Mouse (Mus musculus) forebrain, embryonic 16.5 days (tissue): ENCODE measurements at regions not wholly inside any gene's neighbourhood (a gene's known extent, or its start where the extent isn't known, plus 50 kb on each side); places are given as distances from the start of the nearest gene placed in this dataset.

Source experiments
- ATAC-seq: fragments of 200-750 bp; cut with Nextera tagmentation; 2 replicates; pipeline ENCODE4 v1.8.0; 2017; ENCODE audit warnings: mild to moderate bottlenecking, moderate library complexity
- H3K27ac ChIP-seq: fragments of 300-500 bp; sonication (generic); 2 replicates; pipeline ENCODE4 v1.5.1; 2014; ENCODE audit warnings: low read length, control low read depth
- H3K27me3 ChIP-seq: fragments of 300-500 bp; sonication (generic); replicated peaks from 2 replicates; pipeline ENCODE4 v1.6.1; 2014; ENCODE audit warnings: low read length; ENCODE audit not compliant: control insufficient read depth, insufficient read depth
- H3K36me3 ChIP-seq: fragments of 300-500 bp; sonication (generic); 2 replicates; pipeline ENCODE4 v1.6.1; 2014; ENCODE audit not compliant: control insufficient read depth, insufficient read depth
- H3K4me1 ChIP-seq: fragments of 300-500 bp; sonication (generic); replicated peaks from 2 replicates; pipeline ENCODE4 v1.6.1; 2014; ENCODE audit warnings: low read length; ENCODE audit not compliant: control insufficient read depth, insufficient read depth
- H3K4me2 ChIP-seq: fragments of 300-500 bp; sonication (generic); 2 replicates; pipeline ENCODE4 v1.6.1; 2014; ENCODE audit warnings: mild to moderate bottlenecking, low read length, control low read depth
- H3K4me3 ChIP-seq: fragments of 300-500 bp; sonication (generic); replicated peaks from 2 replicates; pipeline ENCODE4 v1.5.1; 2014; ENCODE audit warnings: mild to moderate bottlenecking, low read length, control low read depth
- H3K9ac ChIP-seq: fragments of 300-500 bp; sonication (generic); replicated peaks from 2 replicates; pipeline ENCODE4 v1.6.1; 2014; ENCODE audit warnings: low read depth, low read length, control low read depth
- H3K9me3 ChIP-seq: fragments of 300-500 bp; sonication (generic); 2 replicates; pipeline ENCODE4 v1.6.1; 2016; ENCODE audit warnings: low read length; ENCODE audit not compliant: control insufficient read depth
- WGBS: fragments of 180-500 bp; shearing (Covaris S2); extraction: QIAGEN DNeasy Blood & Tissue Kit; methylation state at CpG from one replicate; pipeline ENCODE4 v1.1.7; 2014; 5-methylcytosine and 5-hydroxymethylcytosine counted together

DNA sequence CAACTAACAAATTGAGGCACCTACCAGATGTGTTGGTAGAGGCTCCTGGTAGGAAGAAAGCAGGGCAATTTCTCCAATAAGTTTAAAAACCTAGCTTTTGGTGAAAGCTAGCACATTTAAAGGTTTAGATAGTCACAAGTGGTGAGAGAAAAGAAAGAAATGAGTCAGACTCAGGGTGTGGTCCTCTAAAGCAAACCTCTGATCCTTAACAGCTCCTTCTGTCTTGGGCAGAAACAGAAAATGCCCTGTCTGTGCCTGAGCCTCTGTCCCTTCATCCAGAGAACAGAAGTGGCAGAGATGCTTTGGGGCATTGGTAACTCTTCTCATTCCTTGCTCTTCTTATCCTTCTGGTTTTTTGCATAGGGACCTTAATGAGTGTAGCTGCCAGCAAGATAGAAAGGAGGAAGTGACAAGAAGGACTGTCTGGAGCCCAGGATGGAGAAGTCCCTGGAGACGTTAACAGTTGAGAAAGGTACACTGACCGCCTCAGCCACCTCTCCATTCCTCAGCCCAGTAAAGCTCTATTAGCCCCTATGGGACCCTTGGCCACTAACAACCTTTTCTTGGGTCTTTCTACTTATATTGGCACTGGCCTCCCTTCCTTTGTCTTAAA, 570.8 kb downstream of the Adgrl2 start:
- H3K9me3 ChIP-seq = no peaks in the 10 kb centered on the region
- no peak overlapping the region for H3K27ac ChIP-seq
- no peak overlapping the region for H3K4me3 ChIP-seq
- 75% methylated on average over 2 of the region's 2 CpGs for WGBS
- no peak overlapping the region for H3K4me2 ChIP-seq
- no peaks in the 10 kb centered on the region for H3K27me3 ChIP-seq
- no peak overlapping the region for H3K9ac ChIP-seq
- no peak for ATAC-seq
- H3K36me3 ChIP-seq = no peaks in the 10 kb centered on the region
- peaks cover 3% of the 10 kb centered on the region for H3K4me1 ChIP-seq

DNA sequence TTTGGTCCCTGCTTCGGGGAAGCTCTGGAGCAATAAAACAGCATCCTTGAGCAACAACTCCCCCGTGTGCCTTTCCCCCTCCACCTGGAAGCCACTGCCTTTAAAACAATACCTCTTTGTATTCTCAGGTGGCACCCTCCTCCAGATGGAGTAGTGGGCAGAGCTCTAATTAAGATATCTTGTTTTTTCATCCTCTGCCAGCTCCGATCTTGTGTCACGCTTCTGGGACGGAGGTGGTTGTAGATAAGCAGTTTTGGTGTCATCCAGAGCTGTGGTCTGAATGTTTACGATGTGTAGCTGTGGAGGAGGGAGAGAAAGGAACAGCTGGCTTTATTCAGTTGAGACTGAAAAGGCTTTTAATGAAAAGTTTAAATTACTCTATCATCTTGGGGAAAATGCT, 572.3 kb downstream of the Adgrl2 start:
- no peak overlapping the region for H3K9ac ChIP-seq
- no peak overlapping the region for H3K4me2 ChIP-seq
- H3K4me3 ChIP-seq = no peak overlapping the region
- ATAC-seq = no peak
- no peaks in the 10 kb centered on the region for H3K4me1 ChIP-seq
- no peaks in the 10 kb centered on the region for H3K36me3 ChIP-seq
- no peak overlapping the region for H3K27ac ChIP-seq
- 13% methylated on average over 6 of the region's 6 CpGs for WGBS
- H3K9me3 ChIP-seq = no peaks in the 10 kb centered on the region
- H3K27me3 ChIP-seq = no peaks in the 10 kb centered on the region

DNA sequence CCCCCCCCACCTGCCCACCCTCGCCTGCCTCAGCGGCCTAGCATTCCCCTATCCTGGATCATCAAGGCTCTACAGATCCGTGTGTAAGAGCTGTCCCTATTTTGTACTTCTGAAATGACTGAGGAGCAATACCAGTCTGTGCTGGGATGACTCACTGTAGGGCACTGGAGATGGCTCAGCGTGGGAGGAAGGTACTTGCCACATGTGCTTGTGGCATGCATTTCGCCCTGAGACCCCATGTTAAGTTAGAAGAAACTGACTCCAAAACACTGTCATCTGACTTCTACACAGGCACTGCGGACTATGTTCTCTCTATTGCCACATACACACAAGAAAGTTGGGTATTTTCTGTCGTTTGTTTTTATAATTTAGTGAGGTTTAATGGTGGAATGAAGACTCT, 574.9 kb downstream of the Adgrl2 start:
- Histone ChIP-seq H3K9ac (no peak overlapping the region), H3K4me3 (no peak overlapping the region), H3K27me3 (no peaks in the 10 kb centered on the region), H3K27ac (no peak overlapping the region), H3K4me2 (no peak overlapping the region), H3K9me3 (no peaks in the 10 kb centered on the region), H3K4me1 (no peaks in the 10 kb centered on the region), H3K36me3 (no peaks in the 10 kb centered on the region)
- no peak for ATAC-seq
- 80% methylated on average over 7 of the region's 7 CpGs for WGBS

DNA sequence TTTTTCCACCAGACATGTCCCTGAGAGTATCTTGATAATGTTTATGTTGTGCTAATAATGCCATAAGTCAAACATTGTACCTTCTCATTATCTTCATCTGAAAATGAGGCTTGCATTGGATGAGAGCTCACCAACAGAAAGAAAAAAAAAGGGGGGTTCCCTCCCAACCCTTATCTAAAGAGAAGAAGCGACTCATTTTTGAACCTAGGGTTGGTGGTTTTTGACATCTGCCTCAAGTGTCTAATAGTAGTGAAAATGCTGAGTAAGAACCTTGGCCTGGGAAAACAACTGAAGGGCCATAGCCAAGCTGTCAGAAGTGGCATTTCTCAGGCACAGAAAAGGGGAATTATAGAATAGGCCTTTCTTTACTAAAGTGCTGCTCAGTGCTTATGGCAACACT, 577.3 kb downstream of the Adgrl2 start:
- Histone ChIP-seq H3K4me1 (no peaks in the 10 kb centered on the region), H3K4me2 (no peak overlapping the region), H3K27me3 (no peaks in the 10 kb centered on the region), H3K36me3 (no peaks in the 10 kb centered on the region), H3K9ac (no peak overlapping the region), H3K4me3 (no peak overlapping the region), H3K27ac (no peak overlapping the region), H3K9me3 (no peaks in the 10 kb centered on the region)
- 91% methylated on average over 1 of the region's 1 CpGs for WGBS
- ATAC-seq = no peak

GRCm38 (mm10) chr3:148412191-148412590, 578.2 kb downstream of the Adgrl2 start:
- Histone ChIP-seq H3K4me1 (no peaks in the 10 kb centered on the region), H3K36me3 (no peaks in the 10 kb centered on the region), H3K27ac (no peak overlapping the region), H3K27me3 (no peaks in the 10 kb centered on the region), H3K4me2 (no peak overlapping the region), H3K9me3 (no peaks in the 10 kb centered on the region), H3K9ac (no peak overlapping the region), H3K4me3 (no peak overlapping the region)
- WGBS = 85% methylated on average over 1 of the region's 1 CpGs
- ATAC-seq = no peak

GRCm38 (mm10) chr3:148398349-148398748, 592.0 kb downstream of the Adgrl2 start:
- no peaks in the 10 kb centered on the region for H3K36me3 ChIP-seq
- no peak overlapping the region for H3K4me3 ChIP-seq
- H3K4me1 ChIP-seq = no peaks in the 10 kb centered on the region
- no peaks in the 10 kb centered on the region for H3K27me3 ChIP-seq
- no peak overlapping the region for H3K4me2 ChIP-seq
- H3K9me3 ChIP-seq = no peaks in the 10 kb centered on the region
- no peak overlapping the region for H3K9ac ChIP-seq
- no peak for ATAC-seq
- H3K27ac ChIP-seq = no peak overlapping the region
- 51% methylated on average over 7 of the region's 7 CpGs for WGBS

DNA sequence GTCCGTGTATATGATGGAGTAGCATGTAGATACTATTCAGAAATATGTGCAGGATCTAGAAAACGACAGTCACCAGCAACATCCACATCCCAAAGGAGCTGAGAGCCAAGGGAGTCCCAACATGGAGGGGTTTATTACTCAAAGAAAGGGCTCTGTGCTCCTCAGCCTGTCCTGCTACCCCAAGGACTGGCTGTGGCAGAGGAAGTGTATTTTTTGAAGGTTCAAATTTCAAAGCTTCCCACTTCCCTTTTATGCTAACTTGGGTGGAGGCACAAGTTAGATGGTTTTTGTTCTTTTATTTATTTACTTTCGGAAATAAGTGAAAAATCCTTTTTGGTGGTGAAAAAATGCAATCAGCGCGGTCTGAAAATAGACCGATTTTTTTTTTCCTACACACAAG, 602.8 kb downstream of the Adgrl2 start:
- no peak for ATAC-seq
- no peaks in the 10 kb centered on the region for H3K9me3 ChIP-seq
- H3K9ac ChIP-seq = no peak overlapping the region
- WGBS = 84% methylated on average over 6 of the region's 6 CpGs
- H3K27me3 ChIP-seq = no peaks in the 10 kb centered on the region
- H3K4me3 ChIP-seq = no peak overlapping the region
- no peaks in the 10 kb centered on the region for H3K4me1 ChIP-seq
- H3K4me2 ChIP-seq = no peak overlapping the region
- H3K36me3 ChIP-seq = no peaks in the 10 kb centered on the region
- H3K27ac ChIP-seq = no peak overlapping the region

- H3K4me1 ChIP-seq = no peaks in the 10 kb centered on the region
- H3K9ac ChIP-seq = no peak overlapping the region
- no peak overlapping the region for H3K4me3 ChIP-seq
- H3K36me3 ChIP-seq = no peaks in the 10 kb centered on the region
- H3K27me3 ChIP-seq = no peaks in the 10 kb centered on the region
- H3K4me2 ChIP-seq = no peak overlapping the region
- no peaks in the 10 kb centered on the region for H3K9me3 ChIP-seq
- H3K27ac ChIP-seq = no peak overlapping the region
- 96% methylated on average over 7 of the region's 7 CpGs for WGBS
- no peak for ATAC-seq
These were observed 604.6 kb downstream of the Adgrl2 start for GRCm38 (mm10) chr3:148385712-148386111.

GRCm38 (mm10) chr3:148381057-148381456, 609.3 kb downstream of the Adgrl2 start:
- no peak overlapping the region for H3K27ac ChIP-seq
- H3K4me2 ChIP-seq = no peak overlapping the region
- H3K36me3 ChIP-seq = no peaks in the 10 kb centered on the region
- H3K4me1 ChIP-seq = no peaks in the 10 kb centered on the region
- H3K27me3 ChIP-seq = no peaks in the 10 kb centered on the region
- ATAC-seq = no peak
- H3K9ac ChIP-seq = no peak overlapping the region
- 90% methylated on average over 1 of the region's 1 CpGs for WGBS
- no peaks in the 10 kb centered on the region for H3K9me3 ChIP-seq
- no peak overlapping the region for H3K4me3 ChIP-seq

DNA sequence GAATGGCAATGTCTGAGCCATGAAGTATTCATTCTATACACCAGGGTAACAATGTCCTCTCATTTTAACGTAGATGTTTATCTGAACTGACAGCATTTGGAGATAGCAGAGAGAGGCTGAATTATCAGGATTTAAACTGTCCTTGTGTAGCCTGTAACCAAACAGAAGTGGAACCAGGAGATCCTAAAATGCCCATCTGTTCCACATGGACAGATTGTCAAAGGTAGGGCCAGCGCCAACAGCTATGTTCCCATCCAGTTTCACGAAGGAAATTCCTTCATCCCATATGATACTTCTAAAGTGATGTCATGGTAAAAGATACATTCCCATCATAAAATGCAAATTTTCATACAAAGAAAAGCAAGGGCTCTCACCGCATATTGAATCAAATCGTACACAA, 627.0 kb downstream of the Adgrl2 start:
- Histone ChIP-seq H3K27ac (no peak overlapping the region), H3K4me1 (no peaks in the 10 kb centered on the region), H3K27me3 (no peaks in the 10 kb centered on the region), H3K4me3 (no peak overlapping the region), H3K36me3 (no peaks in the 10 kb centered on the region), H3K4me2 (no peak overlapping the region), H3K9me3 (no peaks in the 10 kb centered on the region), H3K9ac (no peak overlapping the region)
- WGBS = 72% methylated on average over 5 of the region's 5 CpGs
- ATAC-seq = no peak
